Mouse (Mus musculus) gonadal fat pad, adult 2 months (tissue): ENCODE results near the gene Kynu. TPM values are rescaled to one million over a fixed set of nuclear protein-coding genes. Genes with fewer than 3 reads are reported as not detected.

Source experiments
- DNase-seq: peaks from one replicate; pipeline ENCODE4 v3.0.0-alpha.2; 2012; ENCODE audit warnings: low read depth
- polyA plus RNA-seq: library from polyadenylated mRNA; depleted of rRNA; stranded (reverse); fragments of >200 nt; gene quantifications from 2 replicates; pipeline ENCODE4 v1.2.3, GENCODE M21; 2012; rRNA removed

Kynu gene
- polyA plus RNA-seq: 0.04 and 0.10 TPM in 2 replicates

GRCm38 (mm10) chr2:43555062-43555888 is at the start of gene Kynu:
TSS of gene Kynu (plus strand) at chr2:43555329.
- no peak for DNase-seq

GRCm38 (mm10) chr2:43506182-43506581 is 48.9 kb upstream of the Kynu start:
- no peak for DNase-seq

GRCm38 (mm10) chr2:43513852-43514251 is 41.3 kb upstream of the Kynu start:
- no peak for DNase-seq

GRCm38 (mm10) chr2:43534417-43534816 is 20.7 kb upstream of the Kynu start:
- no peak for DNase-seq

GRCm38 (mm10) chr2:43542615-43543014 is 12.5 kb upstream of the Kynu start:
- no peak for DNase-seq

- DNase-seq: no peak
Measured at GRCm38 (mm10) chr2:43545665-43546064, 9.5 kb upstream of the Kynu start.

- DNase-seq: no peak
Measured at GRCm38 (mm10) chr2:43546448-43546847, 8.7 kb upstream of the Kynu start.

- DNase-seq: no peak
Measured at GRCm38 (mm10) chr2:43554216-43554615, 913 bp upstream of the Kynu start.

GRCm38 (mm10) chr2:43555889-43556285 is 758 bp downstream of the Kynu start:
- no peak for DNase-seq

- no peak for DNase-seq
Measured at GRCm38 (mm10) chr2:43556985-43557384, 1.9 kb downstream of the Kynu start.

GRCm38 (mm10) chr2:43561209-43561608 is 6.1 kb downstream of the Kynu start:
- no peak for DNase-seq

GRCm38 (mm10) chr2:43562779-43563178 is 7.7 kb downstream of the Kynu start:
- no peak for DNase-seq

- DNase-seq: no peak
Measured at GRCm38 (mm10) chr2:43568406-43568805, 13.3 kb downstream of the Kynu start.

GRCm38 (mm10) chr2:43573526-43573925 is 18.4 kb downstream of the Kynu start:
- no peak for DNase-seq

GRCm38 (mm10) chr2:43583243-43583812 is 28.2 kb downstream of the Kynu start:
- DNase-seq: no peak

- DNase-seq: no peak
Measured at GRCm38 (mm10) chr2:43585508-43585907, 30.4 kb downstream of the Kynu start.

- no peak for DNase-seq
Measured at GRCm38 (mm10) chr2:43587832-43588231, 32.7 kb downstream of the Kynu start.

GRCm38 (mm10) chr2:43592001-43592704 is 37.0 kb downstream of the Kynu start:
- no peak for DNase-seq

- no peak for DNase-seq
Measured at GRCm38 (mm10) chr2:43613571-43613970, 58.4 kb downstream of the Kynu start.

- no peak for DNase-seq
Measured at GRCm38 (mm10) chr2:43621140-43621539, 66.0 kb downstream of the Kynu start.

GRCm38 (mm10) chr2:43622844-43623243 is 67.7 kb downstream of the Kynu start:
- DNase-seq: no peak

GRCm38 (mm10) chr2:43631786-43632185 is 76.7 kb downstream of the Kynu start:
- DNase-seq: no peak

GRCm38 (mm10) chr2:43636498-43636897 is 81.4 kb downstream of the Kynu start:
- no peak for DNase-seq
